Comparison of ENCODE assay signal across 32 mouse cellular contexts in the genomic region with DNA sequence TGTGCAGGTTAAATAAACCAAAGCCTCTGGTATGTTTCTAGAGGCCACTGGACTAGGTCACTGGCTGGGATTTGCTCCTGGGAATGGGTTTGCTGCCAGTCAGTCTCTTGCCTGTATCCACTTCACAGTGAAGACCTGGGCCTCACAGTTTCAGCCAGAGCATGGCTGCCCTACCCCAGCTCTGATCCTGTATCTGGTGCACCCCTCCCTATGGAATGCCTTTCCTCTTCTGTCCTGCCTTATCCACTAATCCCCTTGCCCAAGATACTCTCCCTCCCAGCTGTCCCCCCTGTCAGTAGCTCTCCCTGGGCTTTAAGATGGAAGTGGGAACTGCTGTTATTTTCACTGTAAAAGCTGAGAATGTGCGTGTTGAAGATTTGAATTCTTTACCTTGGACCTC. TPM values are rescaled to one million over a fixed set of nuclear protein-coding genes. Genes with fewer than 3 reads are reported as not detected.
"Had no signal": no experiment of that assay in that cellular context is flagged by ENCODE, and none has a peak within 500 bp of the region (broad histone marks: within the 10 kb centered on the region; RNA-seq: fewer than 3 reads in every experiment).

No protein-coding gene starts in this region.

- H3K4me2 ChIP-seq: heart, embryonic 12.5 days; heart, embryonic 15.5 days; hindbrain, embryonic 12.5 days; hindbrain, embryonic 14.5 days; intestine, embryonic 15.5 days; kidney, embryonic 15.5 days; limb, embryonic 12.5 days; limb, embryonic 15.5 days; liver, embryonic 12.5 days had no signal

- H3K27ac ChIP-seq: heart, embryonic 10.5 days; heart, embryonic 15.5 days; hindbrain, embryonic 10.5 days; hindbrain, embryonic 12.5 days; hindbrain, embryonic 14.5 days; intestine, embryonic 15.5 days; kidney, embryonic 15.5 days; kidney, postnatal 0 days; limb, embryonic 12.5 days; limb, embryonic 15.5 days; liver, embryonic 12.5 days; liver, embryonic 14.5 days had no signal

- H3K4me1 ChIP-seq: heart, embryonic 15.5 days; hindbrain, embryonic 10.5 days; hindbrain, embryonic 12.5 days; intestine, embryonic 15.5 days; kidney, embryonic 15.5 days; limb, embryonic 12.5 days; limb, embryonic 15.5 days; liver, embryonic 12.5 days had no signal

- H3K4me3 ChIP-seq: heart, embryonic 10.5 days; heart, embryonic 12.5 days; heart, embryonic 15.5 days; hindbrain, embryonic 10.5 days; hindbrain, embryonic 12.5 days; intestine, embryonic 15.5 days; kidney, embryonic 15.5 days; limb, embryonic 12.5 days; limb, embryonic 15.5 days; liver, embryonic 12.5 days had no signal

- H3K9me3 ChIP-seq: heart, embryonic 10.5 days; heart, embryonic 12.5 days; heart, embryonic 15.5 days; hindbrain, embryonic 10.5 days; hindbrain, embryonic 12.5 days; intestine, embryonic 15.5 days; kidney, embryonic 15.5 days; limb, embryonic 12.5 days; limb, embryonic 15.5 days; liver, embryonic 12.5 days had no signal

- DNase-seq: gastrocnemius, postnatal 10 days; gastrocnemius, postnatal 25 days; heart, adult 18-20 months; heart, postnatal 4 days; kidney, adult 2 months; kidney, adult 9 months; kidney, postnatal 14 days; kidney, postnatal 36 days; layer of hippocampus, adult 9-11 months; layer of hippocampus, postnatal 36 days; left cerebral cortex, postnatal 4 days had no signal

- H3K27me3 ChIP-seq: heart, embryonic 12.5 days; heart, embryonic 15.5 days; hindbrain, embryonic 12.5 days; intestine, embryonic 15.5 days; kidney, embryonic 15.5 days; limb, embryonic 12.5 days; limb, embryonic 15.5 days; liver, embryonic 12.5 days had no signal

- H3K9ac ChIP-seq: heart, embryonic 12.5 days; heart, embryonic 15.5 days; hindbrain, embryonic 12.5 days; hindbrain, embryonic 14.5 days; intestine, embryonic 15.5 days; kidney, embryonic 15.5 days; limb, embryonic 12.5 days; limb, embryonic 15.5 days; liver, embryonic 12.5 days; liver, embryonic 14.5 days had no signal

- ATAC-seq: hindbrain, embryonic 16.5 days; inflammation-experienced regulatory T-cells, adult 6 months; intestine, embryonic 15.5 days; intestine, postnatal 0 days; liver, embryonic 12.5 days had no signal

RNA-seq across cellular contexts. Expression of gene Cpne9, which starts 14.1 kb away (rescaled TPM):
- total RNA-seq: gastrocnemius, postnatal 25 days; granulocyte monocyte progenitor cell, adult 5-6 weeks; heart, adult 18-20 months; heart, postnatal 25 days; heart, postnatal 4 days; liver, adult 2 months had no signal
- polyA plus RNA-seq: heart, embryonic 10.5 days; heart, embryonic 15.5 days; heart, postnatal 0 days; intestine, postnatal 0 days; kidney, postnatal 0 days; large intestine, adult 2 months; liver, adult 2 months had no signal
